Mouse (Mus musculus) colon, adult 2 months (tissue): Measurements from ENCODE around the gene Psg21. TPM values are rescaled to one million over a fixed set of nuclear protein-coding genes. Genes with fewer than 3 reads are reported as not detected.

ENCODE experiments used
- polyA plus RNA-seq: library from polyadenylated mRNA; depleted of rRNA; stranded (reverse); fragments of >200 nt; gene quantifications from 2 replicates; pipeline ENCODE4 v1.2.3, GENCODE M21; 2012; rRNA removed

The Psg21 gene
- not detected in 2 replicates for polyA plus RNA-seq

GRCm38 (mm10) chr7:18656625-18657024 is at the start of gene Psg21:
Gene Psg21, minus strand, starts transcription at chr7:18656725.

DNA sequence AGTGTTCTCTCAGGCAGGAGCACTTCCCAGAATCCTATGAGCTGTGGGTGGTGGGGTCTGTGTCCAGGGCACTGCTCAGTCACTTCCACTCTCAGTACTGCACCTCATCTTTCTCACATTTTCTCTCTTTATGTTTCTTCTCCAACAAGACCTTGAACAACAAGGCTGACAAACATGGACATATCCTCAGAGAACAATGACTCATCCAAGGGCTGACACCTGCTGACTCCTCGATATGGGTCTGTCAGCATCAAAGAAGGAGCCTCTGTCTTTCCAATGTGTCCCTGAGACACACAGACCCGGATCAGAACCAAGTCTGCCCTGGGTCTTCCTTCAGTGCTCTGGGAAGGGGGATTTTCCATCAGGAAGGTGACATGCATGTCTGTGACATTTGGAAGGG is 29.6 kb upstream of the Psg21 start, which contains the start of gene Psg20:
Psg20 (minus strand) TSS at position 101 of the 400 bp plus-strand sequence.

DNA sequence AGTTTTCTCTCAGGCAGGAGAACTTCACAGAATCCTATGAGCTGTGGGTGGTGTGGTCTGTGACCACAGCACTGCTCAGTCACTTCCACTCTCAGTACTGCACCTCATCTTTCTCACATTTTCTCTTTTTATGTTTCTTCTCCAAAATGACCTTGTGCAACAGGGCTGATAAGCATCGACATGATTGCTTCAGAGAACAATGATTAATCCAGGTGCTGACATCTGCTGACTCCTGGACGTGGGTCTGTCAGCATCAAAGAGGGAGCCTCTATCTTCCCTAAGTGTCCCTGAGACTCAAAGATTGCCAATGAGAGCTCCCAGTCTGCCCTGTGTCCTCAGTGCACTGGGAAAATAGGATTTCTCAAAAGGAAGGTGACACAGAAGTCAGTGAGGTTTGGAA is 40.1 kb downstream of the Psg21 start, which contains the start of gene Psg23:
Psg23 (minus strand) TSS at position 101 of the 400 bp plus-strand sequence.

Other genes with a start within 250 kb of the Psg21 start
- gene Psg28, start 224.7 kb downstream of the Psg21 start, polyA plus RNA-seq, result not detected in 2 replicates
- not detected in 2 replicates for gene Psg26, start 172.5 kb downstream of the Psg21 start, polyA plus RNA-seq
- not detected in 2 replicates for gene Psg25, start 124.5 kb downstream of the Psg21 start, polyA plus RNA-seq
- gene Psg27, start 89.4 kb downstream of the Psg21 start, polyA plus RNA-seq, result not detected in 2 replicates
- not detected in 2 replicates for gene Psg23, start 40.2 kb downstream of the Psg21 start, polyA plus RNA-seq
- not detected in 2 replicates for gene Psg20, start 29.5 kb upstream of the Psg21 start, polyA plus RNA-seq
- 0.07 TPM in 1 of 2 replicates, not detected in the other for gene Psg22, start 61.4 kb upstream of the Psg21 start, polyA plus RNA-seq
- not detected in 2 replicates for gene Psg19, start 141.8 kb upstream of the Psg21 start, polyA plus RNA-seq
- 0.26 and 0.38 TPM in 2 replicates for gene Psg17, start 164.9 kb upstream of the Psg21 start, polyA plus RNA-seq
- 5.5 and 6.5 TPM in 2 replicates for gene Mill2, start 183.2 kb upstream of the Psg21 start, polyA plus RNA-seq
- 1,287 and 1,800 TPM in 2 replicates for gene Pglyrp1, start 214.6 kb upstream of the Psg21 start, polyA plus RNA-seq